Mouse (Mus musculus) heart, embryonic 13.5 days (tissue): ENCODE measurements at regions not wholly inside any gene's neighbourhood (a gene's known extent, or its start where the extent isn't known, plus 50 kb on each side); places are given as distances from the start of the nearest gene placed in this dataset.
"Not testable (repeated sequence)": the region's sequence is repeated elsewhere in the genome, so short reads cannot be mapped to it uniquely, and the experiment has no call there.

ENCODE experiments used
- ATAC-seq: fragments of 200-750 bp; cut with Nextera tagmentation; 2 replicates; pipeline ENCODE4 v1.8.0; 2017; ENCODE audit warnings: moderate TSS enrichment; ENCODE audit not compliant: insufficient number of reproducible peaks, low FRiP score, low TSS enrichment; ENCODE audit errors: extremely low read depth
- H3K27ac ChIP-seq: fragments of 300-500 bp; sonication (generic); replicated peaks from 2 replicates; pipeline ENCODE4 v1.5.1; 2015; ENCODE audit warnings: moderate library complexity, mild to moderate bottlenecking, inconsistent platforms
- H3K27me3 ChIP-seq: fragments of 300-500 bp; sonication (generic); replicated peaks from 2 replicates; pipeline ENCODE4 v1.6.1; 2015; ENCODE audit warnings: mild to moderate bottlenecking, inconsistent platforms
- H3K36me3 ChIP-seq: fragments of 300-500 bp; sonication (generic); 2 replicates; pipeline ENCODE4 v1.6.1; 2015; ENCODE audit warnings: mild to moderate bottlenecking, inconsistent platforms
- H3K4me1 ChIP-seq: fragments of 300-500 bp; sonication (generic); 2 replicates; pipeline ENCODE4 v1.6.1; 2015; ENCODE audit warnings: inconsistent platforms
- H3K4me2 ChIP-seq: fragments of 300-500 bp; sonication (generic); 2 replicates; pipeline ENCODE4 v1.6.1; 2015; ENCODE audit warnings: inconsistent platforms, mild to moderate bottlenecking, moderate library complexity
- H3K4me3 ChIP-seq: fragments of 300-500 bp; sonication (generic); 2 replicates; pipeline ENCODE4 v1.5.1; 2015; ENCODE audit warnings: moderate library complexity, mild to moderate bottlenecking, inconsistent platforms
- H3K9ac ChIP-seq: fragments of 300-500 bp; sonication (generic); 2 replicates; pipeline ENCODE4 v1.6.1; 2015; ENCODE audit warnings: inconsistent platforms, mild to moderate bottlenecking, moderate library complexity
- H3K9me3 ChIP-seq: fragments of 300-500 bp; sonication (generic); 2 replicates; pipeline ENCODE4 v1.6.1; 2016; ENCODE audit warnings: inconsistent platforms
- WGBS: fragments of 180-500 bp; shearing (Covaris S2); methylation state at CpG from one replicate; pipeline ENCODE4 v1.1.7; 2015; ENCODE audit warnings: mixed read lengths; 5-methylcytosine and 5-hydroxymethylcytosine counted together

DNA sequence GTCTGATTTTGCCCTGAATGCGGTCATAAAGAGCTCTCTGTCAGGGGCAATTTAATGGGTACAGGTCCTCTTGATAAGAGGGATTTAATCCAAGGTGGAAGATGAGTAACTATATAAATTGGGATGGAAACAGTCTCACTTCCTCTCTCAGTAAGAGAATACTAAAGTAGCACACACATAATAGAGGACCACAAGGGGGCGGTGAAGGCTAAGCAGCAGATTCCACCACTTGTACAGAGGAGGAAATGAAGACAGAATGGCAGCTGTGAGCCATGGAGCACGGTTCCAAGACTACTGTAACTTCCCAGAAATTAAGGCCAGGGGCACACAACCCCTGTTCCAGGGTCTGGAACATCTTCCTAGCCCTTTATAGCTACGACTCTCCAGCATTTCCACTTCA, 262.6 kb upstream of the Ywhaq start:
- not testable (repeated sequence) for H3K9me3 ChIP-seq, H3K36me3 ChIP-seq, H3K4me2 ChIP-seq, H3K27ac ChIP-seq, ATAC-seq, H3K27me3 ChIP-seq, H3K4me3 ChIP-seq, H3K4me1 ChIP-seq, H3K9ac ChIP-seq
- WGBS, result 35% methylated on average over 3 of the region's 4 CpGs

DNA sequence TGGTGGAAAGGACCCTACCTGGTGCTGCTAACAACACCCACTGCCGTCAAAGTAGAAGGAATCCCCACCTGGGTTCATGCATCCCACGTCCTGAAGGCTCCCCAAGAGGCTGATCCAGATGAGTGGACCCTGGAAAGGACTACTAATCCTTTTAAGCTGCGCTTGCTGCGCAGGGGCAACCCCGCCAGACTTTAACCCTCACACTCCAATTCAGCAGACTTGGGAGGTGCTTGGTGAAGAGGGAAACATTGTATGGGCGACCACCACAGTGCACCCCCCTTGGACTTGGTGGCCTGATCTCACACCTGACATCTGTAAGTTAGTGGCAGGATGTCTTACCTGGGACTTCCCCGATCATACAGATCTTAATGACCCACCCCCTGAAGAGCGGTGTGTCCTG, 231.9 kb upstream of the Ywhaq start:
- not testable (repeated sequence) for H3K27me3 ChIP-seq, H3K27ac ChIP-seq, H3K4me3 ChIP-seq, H3K9ac ChIP-seq, H3K4me1 ChIP-seq, ATAC-seq, H3K36me3 ChIP-seq, H3K4me2 ChIP-seq
- peaks cover 65% of the 10 kb centered on the region for H3K9me3 ChIP-seq
- WGBS, result 78% methylated on average over 8 of the region's 8 CpGs

DNA sequence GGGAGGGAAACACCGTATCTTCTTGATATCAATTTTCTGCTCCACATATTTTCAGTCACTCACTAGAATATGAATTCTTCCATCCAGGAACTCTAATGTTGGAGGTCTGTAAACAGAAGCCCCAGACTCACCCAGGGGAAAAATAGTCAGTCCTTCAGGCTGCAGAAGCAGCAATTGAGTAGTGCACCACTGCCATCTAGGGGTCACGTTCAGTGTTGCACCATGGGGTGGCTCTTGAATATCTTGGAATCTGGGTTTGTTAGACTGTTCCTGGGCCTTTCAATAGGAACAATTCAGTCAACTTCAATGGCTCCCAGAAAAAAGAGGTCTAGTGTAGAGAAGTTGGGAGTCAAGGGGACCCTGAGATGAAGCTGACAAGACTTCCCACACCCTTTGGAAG, 196.3 kb upstream of the Ywhaq start:
- ATAC-seq, H3K36me3 ChIP-seq, H3K27me3 ChIP-seq, H3K27ac ChIP-seq, H3K4me1 ChIP-seq, H3K9me3 ChIP-seq, H3K4me3 ChIP-seq, H3K9ac ChIP-seq, H3K4me2 ChIP-seq: not testable (repeated sequence)
- 18% methylated on average over 2 of the region's 2 CpGs for WGBS

DNA sequence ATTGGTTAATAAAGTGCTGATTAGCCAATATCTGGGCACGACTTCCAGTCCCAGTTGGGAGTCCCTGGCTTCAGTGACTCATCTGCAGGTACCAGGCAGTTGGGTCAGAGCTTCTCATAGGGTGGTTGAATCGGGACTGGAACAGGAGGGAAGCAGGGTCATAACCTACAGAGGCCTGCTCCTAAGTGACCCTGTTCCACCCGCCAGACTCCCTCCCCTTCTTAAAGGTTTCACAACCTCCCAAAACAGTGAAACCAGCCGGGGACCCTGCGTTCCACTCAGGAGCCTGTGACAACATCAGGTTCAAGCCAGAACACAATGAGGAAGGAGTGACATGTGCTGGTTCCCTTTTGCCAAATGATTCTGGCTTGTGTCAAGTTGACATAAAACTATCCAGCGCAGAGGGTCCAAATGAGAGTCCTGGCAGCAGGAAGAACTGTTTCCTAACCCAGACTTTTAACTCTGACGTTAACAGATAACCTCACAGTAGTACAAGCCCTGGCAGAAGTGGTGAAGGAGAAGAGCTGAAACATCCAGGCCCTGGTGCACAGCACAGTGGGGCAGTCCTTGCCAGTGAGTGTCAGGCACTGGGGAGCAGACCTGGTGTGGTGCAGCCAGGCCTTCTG, 151.1 kb upstream of the Ywhaq start:
- Histone ChIP-seq H3K9me3 (no peaks in the 10 kb centered on the region), H3K4me1 (no peaks in the 10 kb centered on the region), H3K27me3 (no peaks in the 10 kb centered on the region), H3K4me3 (no peak overlapping the region), H3K9ac (no peak overlapping the region), H3K4me2 (no peak overlapping the region), H3K36me3 (no peaks in the 10 kb centered on the region), H3K27ac (no peak overlapping the region)
- 55% methylated on average over 7 of the region's 7 CpGs for WGBS
- no peak for ATAC-seq

DNA sequence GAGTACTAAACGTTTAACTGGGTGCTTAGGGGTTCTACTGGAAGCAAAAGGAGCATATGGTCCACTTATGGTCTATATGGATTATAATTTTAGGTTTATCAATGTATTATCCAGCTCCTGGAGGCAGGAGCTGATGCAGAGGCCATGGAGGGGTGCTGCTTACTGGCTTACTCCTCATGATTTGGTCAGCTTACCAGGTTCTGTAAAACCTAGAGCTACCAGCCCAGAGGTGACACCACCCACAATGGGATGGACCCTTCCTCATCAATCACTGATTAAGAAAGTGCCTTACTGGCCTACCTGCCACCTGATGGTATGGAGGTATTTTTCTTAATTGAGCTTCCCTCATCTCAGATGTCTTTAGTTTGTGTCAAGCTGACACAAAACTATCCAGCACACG, 126.5 kb upstream of the Ywhaq start:
- H3K4me2 ChIP-seq, result peak overlapping the region; percentile 72
- not testable (repeated sequence) for H3K4me3 ChIP-seq, ATAC-seq, H3K9ac ChIP-seq, H3K9me3 ChIP-seq, H3K27me3 ChIP-seq, H3K36me3 ChIP-seq, H3K4me1 ChIP-seq, H3K27ac ChIP-seq
- 49% methylated on average over 2 of the region's 2 CpGs for WGBS

GRCm38 (mm10) chr12:21543153-21543894, 125.9 kb upstream of the Ywhaq start:
- under 1% methylated on average over 34 of the region's 34 CpGs for WGBS
- peak overlapping the region; percentile 72 for H3K4me2 ChIP-seq
- peak overlapping the region; percentile 72 for H3K4me3 ChIP-seq
- H3K27ac ChIP-seq, result peak overlapping the region; percentile 49
- ATAC-seq, result peak; percentile 54
- not testable (repeated sequence) for H3K36me3 ChIP-seq, H3K4me1 ChIP-seq, H3K27me3 ChIP-seq, H3K9me3 ChIP-seq
- H3K9ac ChIP-seq, result peak overlapping the region; percentile 83

DNA sequence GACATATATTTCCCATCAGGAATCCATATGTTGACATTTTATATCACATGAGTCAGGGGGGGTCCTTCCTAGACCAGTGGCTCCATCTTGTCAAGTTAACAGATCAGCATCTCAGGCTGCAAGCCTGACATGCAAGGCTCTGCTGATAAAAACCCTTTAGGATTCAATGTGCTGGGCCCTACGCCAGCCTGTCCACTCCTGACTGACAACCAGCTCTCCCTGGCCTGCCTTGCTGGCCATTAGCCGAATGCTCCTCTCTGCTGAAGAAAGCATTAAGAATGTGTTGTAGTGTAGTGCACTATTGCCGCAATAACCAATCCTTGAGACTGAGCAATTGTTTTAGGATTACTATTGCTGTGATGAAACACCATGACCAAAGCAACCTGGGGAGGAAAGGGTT, 114.3 kb upstream of the Ywhaq start:
- Histone ChIP-seq H3K4me2 (no peak overlapping the region), H3K27ac (no peak overlapping the region), H3K4me3 (no peak overlapping the region), H3K36me3 (no peaks in the 10 kb centered on the region), H3K9me3 (no peaks in the 10 kb centered on the region), H3K4me1 (peaks cover 20% of the 10 kb centered on the region), H3K9ac (no peak overlapping the region), H3K27me3 (no peaks in the 10 kb centered on the region)
- ATAC-seq, result no peak
- WGBS, result 57% methylated on average over 3 of the region's 3 CpGs

GRCm38 (mm10) chr12:21529367-21529766, 111.9 kb upstream of the Ywhaq start:
- H3K9ac ChIP-seq, H3K27me3 ChIP-seq, H3K27ac ChIP-seq, H3K4me2 ChIP-seq, H3K9me3 ChIP-seq, ATAC-seq, H3K36me3 ChIP-seq, H3K4me3 ChIP-seq: not testable (repeated sequence)
- 51% methylated on average over 3 of the region's 3 CpGs for WGBS
- H3K4me1 ChIP-seq, result peaks cover 20% of the 10 kb centered on the region

GRCm38 (mm10) chr12:21527336-21527735, 109.9 kb upstream of the Ywhaq start:
- WGBS, result 80% methylated on average over 8 of the region's 8 CpGs
- H3K36me3 ChIP-seq, H3K4me3 ChIP-seq, H3K4me2 ChIP-seq, H3K9me3 ChIP-seq, ATAC-seq, H3K27me3 ChIP-seq, H3K27ac ChIP-seq, H3K9ac ChIP-seq: not testable (repeated sequence)
- H3K4me1 ChIP-seq, result peaks cover 20% of the 10 kb centered on the region

GRCm38 (mm10) chr12:21526906-21527305, 109.5 kb upstream of the Ywhaq start:
- WGBS, result 79% methylated on average over 2 of the region's 2 CpGs
- not testable (repeated sequence) for ATAC-seq, H3K27ac ChIP-seq

GRCm38 (mm10) chr12:21525567-21525966, 108.1 kb upstream of the Ywhaq start:
- not testable (repeated sequence) for H3K27ac ChIP-seq, H3K9ac ChIP-seq, H3K4me3 ChIP-seq, H3K36me3 ChIP-seq, H3K9me3 ChIP-seq, H3K4me2 ChIP-seq, ATAC-seq, H3K27me3 ChIP-seq
- H3K4me1 ChIP-seq, result peaks cover 24% of the 10 kb centered on the region
- 34% methylated on average over 6 of the region's 6 CpGs for WGBS

More at GRCm38 (mm10) chr12:21526906-21527305, 109.5 kb upstream of the Ywhaq start:
- H3K27me3 ChIP-seq, H3K4me3 ChIP-seq, H3K4me2 ChIP-seq, H3K9ac ChIP-seq, H3K36me3 ChIP-seq, H3K9me3 ChIP-seq: not testable (repeated sequence)
- H3K4me1 ChIP-seq, result peaks cover 18% of the 10 kb centered on the region

GRCm38 (mm10) chr12:21522621-21523020, 105.2 kb upstream of the Ywhaq start:
- Histone ChIP-seq H3K27ac (no peak overlapping the region), H3K36me3 (no peaks in the 10 kb centered on the region), H3K9me3 (no peaks in the 10 kb centered on the region), H3K9ac (no peak overlapping the region), H3K4me1 (peaks cover 27% of the 10 kb centered on the region), H3K4me2 (no peak overlapping the region), H3K4me3 (no peak overlapping the region), H3K27me3 (no peaks in the 10 kb centered on the region)
- ATAC-seq, result no peak
- 40% methylated on average over 3 of the region's 3 CpGs for WGBS
